ENCODE assay signal across 9 mouse cellular contexts in genomic region chr12:117516179-117516578, GRCm38 (mm10). TPM values are rescaled to one million over a fixed set of nuclear protein-coding genes. Genes with fewer than 3 reads are reported as not detected.
DNase-seq lines count a peak whose midpoint lies in the region; ATAC-seq lines count a peak whose summit lies in the region.
"Had no signal": no experiment of that assay in that cellular context is flagged by ENCODE, and none has a peak within 500 bp of the region (broad histone marks: within the 10 kb centered on the region; RNA-seq: fewer than 3 reads in every experiment).

Rapgef5 (plus strand) TSS chr12:117516479.

- DNase-seq in heart, adult 18-20 months = no peak
- DNase-seq in heart, adult 9 months (ENCODE audit: low spot score in 2 of 2) = no peak
- DNase-seq in adrenal gland, adult 8-10 months = no peak
- DNase-seq in left cerebral cortex, adult 8-10 months (ENCODE audit: low spot score in 2 of 2) = no peak
- DNase-seq in embryo, embryonic 11 days = no peak
- no peak for DNase-seq in ovary, postnatal 10 days (ENCODE audit: low spot score)
- no peak for DNase-seq in thymus, postnatal 10 days (ENCODE audit: low spot score in 2 of 2)

- WGBS in heart, embryonic 11.5 days (ENCODE audit: insufficient replicate concordance) = 87% methylated on average over 2 of the region's 2 CpGs

- no peak within 1 kb of the TSS for H3K9ac ChIP-seq in heart, embryonic 11.5 days (ENCODE audit: low read depth, low read length)

- no peak for ATAC-seq in heart, embryonic 11.5 days (replicated peaks; ENCODE audit: insufficient number of reproducible peaks, low FRiP score, low TSS enrichment)

- H3K4me3 ChIP-seq in heart, embryonic 11.5 days (ENCODE audit: low read depth, low read length) = no peak within 1 kb of the TSS

- H3K27me3 ChIP-seq in heart, embryonic 11.5 days (ENCODE audit: control insufficient read depth, insufficient read depth, low read length) = 0 out of 2 replicates have a peak, but pooled peaks cover 4% of the 10 kb centered on the region
- H3K27me3 ChIP-seq: CH12.LX had no signal

- H3K4me1 ChIP-seq in heart, embryonic 11.5 days (ENCODE audit: control insufficient read depth, insufficient read depth, low read length) = no peaks in the 10 kb centered on the region

- no peaks in the 10 kb centered on the region for H3K36me3 ChIP-seq in heart, embryonic 11.5 days (ENCODE audit: control insufficient read depth, insufficient read depth, low read length)

- no peaks in the 10 kb centered on the region for H3K9me3 ChIP-seq in heart, embryonic 11.5 days (replicated peaks; ENCODE audit: control insufficient read depth, low read length)

- H3K27ac ChIP-seq in heart, embryonic 11.5 days (ENCODE audit: low read depth, low read length) = no peak within 1 kb of the TSS

- H3K4me2 ChIP-seq in heart, embryonic 11.5 days = no peak within 1 kb of the TSS

RNA-seq across cellular contexts. Expression of gene Rapgef5, which starts in this region (rescaled TPM):
- 10 to 100 TPM; 31.7 to 34.8 TPM for total RNA-seq in heart, adult 18-20 months (2021)
- total RNA-seq in adrenal gland, adult 8-10 months (2022) = 10 to 100 TPM; 34.3 to 45.7 (median 42.5) TPM
- polyA plus RNA-seq in heart, embryonic 11.5 days (2014; fragmentation: Nextera tagmentation; extraction: Ambion mirVana) = 13.2 and 15.7 TPM in 2 replicates
- 100 to 1,000 TPM; 136 to 139 (median 137) TPM for total RNA-seq in left cerebral cortex, adult 8-10 months (2022)
